Mouse (Mus musculus) urinary bladder, postnatal 14 days (tissue): ENCODE data around the gene Dph7.

ENCODE experiments used
- DNase-seq: peaks from one replicate; pipeline ENCODE4 v3.0.0; 2021; ENCODE audit warnings: low spot score

Dph7 gene

GRCm38 (mm10) chr2:24962304-24963000 is at the start of gene Dph7:
Gene Dph7, plus strand, starts transcription at chr2:24962400.
- DNase-seq = peak; percentile 88

GRCm38 (mm10) chr2:24912589-24912988 is 49.6 kb upstream of the Dph7 start:
- DNase-seq = no peak

DNA sequence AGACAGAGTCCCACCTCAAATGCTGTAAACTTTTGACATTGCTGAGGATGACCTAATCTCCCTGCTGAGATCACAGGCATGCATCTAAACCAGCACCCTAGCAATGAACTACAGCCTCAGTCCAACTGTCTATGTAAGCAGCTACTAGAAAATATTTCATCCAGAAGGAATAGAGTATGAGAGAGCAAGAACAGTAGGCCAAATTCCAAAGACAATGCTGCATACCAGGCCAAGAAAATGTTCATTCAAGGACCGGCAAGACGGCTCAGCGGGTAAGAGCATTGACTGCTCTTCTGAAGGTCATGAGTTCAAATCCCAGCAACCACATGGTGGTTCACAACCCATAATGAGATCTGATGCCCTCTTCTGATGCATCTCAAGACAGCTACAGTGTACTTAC is 47.4 kb upstream of the Dph7 start:
- no peak for DNase-seq

DNA sequence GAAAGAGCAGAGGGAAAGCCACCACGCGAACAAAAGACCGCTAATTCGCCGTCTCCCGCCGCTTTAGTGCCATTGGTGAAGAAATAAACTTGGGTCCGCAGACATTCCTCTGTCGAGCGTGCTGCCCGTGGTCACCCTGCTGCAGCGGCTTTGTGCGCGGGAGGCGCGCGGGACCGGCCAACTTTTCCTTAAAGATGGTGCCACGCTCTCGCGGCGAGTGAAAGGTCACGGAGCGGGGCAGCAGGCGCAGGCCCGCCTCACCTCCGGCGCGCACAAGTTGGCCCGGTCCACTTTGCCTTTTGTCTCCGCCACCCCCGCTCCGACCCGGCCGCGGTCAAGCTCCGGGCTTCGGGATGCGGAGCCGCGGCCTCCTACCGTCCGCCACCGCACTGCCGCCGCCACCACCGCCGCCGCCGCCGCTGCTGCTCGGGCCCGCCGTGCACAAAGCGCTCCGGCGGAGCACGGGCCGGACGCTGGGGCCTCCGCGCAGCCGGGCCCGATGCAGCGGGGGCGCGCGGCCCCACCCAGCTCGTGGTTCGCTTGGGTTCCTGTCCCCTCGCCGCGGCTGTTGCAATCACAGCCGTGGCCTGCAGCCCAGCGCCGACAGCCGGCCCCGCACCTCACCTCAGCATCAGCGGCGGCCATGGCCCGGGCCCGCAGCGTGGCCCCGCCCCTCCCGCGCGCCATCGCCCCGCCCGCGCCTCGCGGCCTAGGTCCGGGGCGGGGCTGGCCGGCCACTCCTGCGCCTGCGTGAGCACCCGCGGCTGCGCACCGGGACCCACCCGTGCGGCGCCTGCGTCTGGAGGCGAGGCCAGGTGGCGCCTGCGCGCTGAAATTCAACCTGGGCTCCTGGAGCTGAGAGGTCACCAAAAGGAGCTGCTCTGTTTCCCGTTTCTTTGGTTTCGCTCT is 43.0 kb upstream of the Dph7 start, which contains the start of gene Ehmt1:
Gene Ehmt1, minus strand, starts transcription at position 685 of the 909 bp plus-strand sequence.
- DNase-seq = peak; percentile 95

GRCm38 (mm10) chr2:24919839-24920175 is 42.4 kb upstream of the Dph7 start:
- no peak for DNase-seq

GRCm38 (mm10) chr2:24923561-24923960 is 38.6 kb upstream of the Dph7 start:
- no peak for DNase-seq

- DNase-seq = no peak
Measured at GRCm38 (mm10) chr2:24925284-24925683, 36.9 kb upstream of the Dph7 start.

DNA sequence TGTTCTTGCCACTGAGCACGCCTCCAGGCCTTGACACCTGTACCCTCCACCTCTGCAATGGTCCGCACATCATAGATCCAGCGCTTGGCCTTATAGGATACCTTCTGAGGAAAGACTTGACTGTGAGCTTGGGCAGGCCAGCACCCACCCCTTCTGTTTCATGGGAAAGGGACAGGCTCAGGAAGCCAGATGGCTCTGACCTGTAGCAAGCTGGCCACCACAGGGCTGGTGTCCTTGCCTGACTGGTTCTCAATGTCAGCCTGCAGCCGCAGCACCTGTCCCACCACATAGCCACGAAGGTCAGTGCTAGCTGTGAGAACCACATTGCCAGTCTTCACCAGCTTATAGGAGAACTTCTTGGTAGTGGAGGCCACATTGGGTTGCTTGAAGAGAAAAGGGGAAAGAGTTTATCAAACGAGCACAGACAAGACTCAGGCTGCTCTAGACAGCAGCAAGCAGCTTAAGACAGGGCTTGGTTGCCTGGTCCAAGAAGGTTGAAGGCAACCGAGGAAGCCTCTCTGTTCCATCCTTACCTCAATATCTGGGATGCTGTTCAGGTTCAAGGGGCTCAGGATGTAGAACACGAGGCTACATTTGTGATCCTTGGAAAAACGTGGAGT is 35.7 kb upstream of the Dph7 start:
- no peak for DNase-seq

DNA sequence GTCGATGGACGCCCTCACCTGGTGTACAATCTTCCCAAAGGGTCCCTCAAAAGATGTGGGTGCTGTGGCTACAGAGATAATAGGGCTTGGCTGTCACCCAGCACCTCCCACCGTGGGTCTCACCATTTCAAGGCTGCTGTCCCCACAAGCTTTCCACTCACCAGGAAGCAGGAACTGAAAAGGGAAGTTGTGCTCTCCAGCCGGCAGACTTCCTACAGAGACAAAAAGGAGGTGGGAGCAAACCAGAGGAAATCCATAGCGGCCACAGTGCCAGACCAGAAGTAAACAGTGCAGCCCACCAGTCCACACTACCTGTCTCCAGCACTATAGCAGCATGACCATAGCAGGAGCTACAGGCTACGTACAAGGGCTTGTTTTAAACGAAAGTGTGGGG is 35.2 kb upstream of the Dph7 start:
- no peak for DNase-seq

DNA sequence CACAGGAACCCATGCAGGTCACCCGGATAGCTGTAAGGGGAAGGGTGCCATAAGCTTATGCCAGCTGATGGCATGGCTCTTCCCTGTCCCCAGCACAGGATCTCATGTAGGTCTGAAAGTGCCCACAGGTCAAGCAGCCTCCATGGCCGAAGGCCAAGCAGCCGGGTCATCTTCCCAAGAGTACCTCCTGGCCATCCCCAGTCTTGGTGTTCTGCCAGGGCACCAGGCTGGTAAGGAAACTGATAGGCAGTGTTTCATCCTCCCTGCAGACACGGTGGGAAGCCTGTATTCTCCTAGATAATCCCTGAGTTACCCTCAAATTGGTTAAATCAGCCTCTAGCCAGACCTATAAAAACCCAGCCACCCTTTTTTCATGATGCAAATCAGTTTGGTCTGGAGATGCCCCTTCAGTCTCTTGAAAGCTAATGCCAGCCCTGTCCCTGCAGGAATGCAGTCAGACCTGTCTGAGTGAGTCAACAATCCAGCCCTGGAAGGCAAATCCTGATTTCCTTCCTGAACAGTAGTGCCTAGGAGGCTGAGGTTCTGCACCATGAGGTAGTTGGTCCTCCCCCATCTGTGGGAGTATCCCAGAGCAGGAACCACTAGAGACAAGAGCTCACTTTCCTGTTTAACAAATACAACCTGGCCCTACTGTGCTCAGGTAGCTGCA is 34.3 kb upstream of the Dph7 start:
- peak; percentile 84 for DNase-seq

- DNase-seq = peak; percentile 60
Measured at GRCm38 (mm10) chr2:24929119-24929518, 33.1 kb upstream of the Dph7 start.

GRCm38 (mm10) chr2:24929593-24929992 is 32.6 kb upstream of the Dph7 start:
- DNase-seq = no peak

- DNase-seq = no peak
Measured at GRCm38 (mm10) chr2:24934441-24934963, 27.7 kb upstream of the Dph7 start.

- DNase-seq = peak; percentile 97
Measured at GRCm38 (mm10) chr2:24935057-24935796, 27.0 kb upstream of the Dph7 start, which contains the start of gene Arrdc1. Gene Arrdc1, minus strand, starts transcription at chr2:24935252.

GRCm38 (mm10) chr2:24942092-24942491 is 20.1 kb upstream of the Dph7 start:
- DNase-seq = no peak

DNA sequence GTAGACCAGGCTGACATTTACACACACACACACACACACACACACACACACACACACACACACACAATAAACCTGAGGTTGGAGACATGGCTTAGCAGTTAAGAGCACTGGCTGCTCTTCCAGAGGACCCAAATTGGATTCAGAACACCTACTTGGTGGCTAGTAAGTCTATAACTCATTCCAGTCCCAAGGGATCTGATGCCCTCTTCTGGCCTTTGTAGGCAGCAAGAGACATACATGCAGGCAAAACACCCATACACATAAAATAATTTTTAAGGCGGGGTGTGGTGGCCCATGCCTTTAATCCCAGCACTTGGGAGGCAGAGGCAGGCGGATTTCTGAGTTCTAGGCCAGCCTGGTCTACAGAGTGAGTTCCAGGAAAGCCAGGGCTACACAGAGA is 17.9 kb upstream of the Dph7 start:
- peak; percentile 41 for DNase-seq

- DNase-seq = peak; percentile 98
Measured at GRCm38 (mm10) chr2:24949421-24950188, 12.6 kb upstream of the Dph7 start, which contains the start of gene Zmynd19. Gene Zmynd19, plus strand, starts transcription at chr2:24949792.

GRCm38 (mm10) chr2:24950189-24950535 is 12.0 kb upstream of the Dph7 start:
- no peak for DNase-seq

- no peak for DNase-seq
Measured at GRCm38 (mm10) chr2:24952537-24953055, 9.6 kb upstream of the Dph7 start.

- peak; percentile 23 for DNase-seq
Measured at GRCm38 (mm10) chr2:24960910-24961309, 1.3 kb upstream of the Dph7 start.
